Mouse (Mus musculus): ENCODE results near the gene Rapgef3. TPM values are rescaled to one million over a fixed set of nuclear protein-coding genes. Genes with fewer than 3 reads are reported as not detected.

The Rapgef3 gene
- 2.7 TPM for total RNA-seq (2023)

DNA sequence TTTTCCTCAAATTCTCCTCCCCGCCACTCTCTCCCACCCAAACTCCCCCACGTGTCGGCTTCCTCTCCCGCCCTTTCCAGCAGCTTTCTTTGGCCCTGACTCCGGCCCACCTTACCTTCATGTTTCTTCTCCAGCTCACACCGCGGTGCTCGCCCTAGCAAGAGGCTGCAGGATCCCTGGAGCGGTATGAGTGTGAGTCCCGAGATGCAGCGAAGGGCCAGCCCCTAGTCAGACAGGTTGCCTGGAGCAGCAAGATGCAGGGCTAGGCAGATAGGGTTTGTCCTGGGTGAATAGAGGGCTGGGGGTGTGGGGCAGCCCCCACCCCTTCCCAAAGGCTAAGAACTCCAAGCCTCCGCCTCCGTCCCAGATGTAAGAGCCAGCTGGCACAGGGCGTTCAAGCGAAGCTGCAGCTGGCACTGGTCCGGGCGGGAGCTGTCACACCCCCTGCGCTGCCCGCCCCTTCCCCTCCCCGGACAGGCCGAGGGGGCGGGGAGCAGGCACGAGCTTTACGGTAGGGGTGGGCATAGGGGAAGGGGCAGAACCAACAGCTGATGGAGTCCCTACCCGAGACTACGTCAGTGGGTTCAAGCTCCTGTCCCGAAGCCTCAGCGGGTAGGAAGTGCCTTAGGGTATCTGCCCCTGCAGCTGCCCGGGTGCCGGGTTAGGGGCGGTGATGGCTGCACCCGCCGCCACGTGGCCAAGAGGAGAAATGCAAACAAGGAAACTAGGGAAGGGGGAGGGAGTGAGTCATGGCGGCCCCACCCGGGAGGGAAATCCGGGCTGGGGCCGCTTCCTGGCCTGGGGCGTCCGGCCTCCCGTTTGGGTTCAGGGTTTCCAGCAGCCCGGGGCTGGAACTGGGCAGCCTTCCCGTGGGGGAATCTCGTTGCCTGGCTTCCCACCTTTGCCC is at the start of gene Rapgef3:
Rapgef3 (minus strand) TSS at position 693 of the 907 bp plus-strand sequence.

DNA sequence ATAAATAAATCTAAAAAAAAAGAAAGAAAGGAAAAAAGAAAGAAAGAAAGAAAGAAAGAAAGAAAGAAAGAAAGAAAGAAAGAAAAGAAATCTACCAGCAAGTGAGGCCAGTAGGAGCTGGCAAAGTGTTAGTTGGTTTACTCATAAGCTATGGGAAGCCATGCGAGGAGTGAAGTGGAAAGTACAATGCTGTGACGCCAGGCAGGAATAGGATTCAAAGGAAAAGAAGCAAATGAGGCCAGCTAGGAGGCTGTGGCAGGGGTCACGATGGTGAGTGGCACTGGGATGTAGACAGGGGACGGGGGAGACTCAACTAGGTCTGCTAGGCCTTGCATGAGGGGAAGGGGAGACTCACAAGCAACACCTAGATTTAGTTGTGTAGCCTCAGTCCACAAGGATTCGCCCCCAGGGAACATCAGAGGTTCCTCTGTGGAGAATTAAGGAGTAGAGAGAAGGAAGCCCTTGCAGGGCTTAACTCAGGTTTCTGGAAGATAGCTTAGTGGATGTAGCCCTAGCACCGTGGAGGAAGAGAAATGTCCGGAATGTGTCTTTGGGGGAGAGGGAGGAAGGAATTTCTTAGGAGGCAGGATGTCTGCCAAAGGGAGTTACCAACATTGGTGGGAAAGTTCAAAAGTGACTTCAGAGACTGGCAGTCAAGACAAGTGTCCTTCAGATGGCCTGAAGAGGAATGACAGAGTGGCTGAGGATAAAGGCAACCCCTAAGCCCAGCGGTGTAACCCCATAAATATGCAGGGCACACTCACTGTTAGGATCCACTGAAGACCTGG is 10.7 kb upstream of the Rapgef3 start, which contains the start of gene Slc48a1:
Slc48a1 (plus strand) TSS at position 210 of the 788 bp plus-strand sequence.

DNA sequence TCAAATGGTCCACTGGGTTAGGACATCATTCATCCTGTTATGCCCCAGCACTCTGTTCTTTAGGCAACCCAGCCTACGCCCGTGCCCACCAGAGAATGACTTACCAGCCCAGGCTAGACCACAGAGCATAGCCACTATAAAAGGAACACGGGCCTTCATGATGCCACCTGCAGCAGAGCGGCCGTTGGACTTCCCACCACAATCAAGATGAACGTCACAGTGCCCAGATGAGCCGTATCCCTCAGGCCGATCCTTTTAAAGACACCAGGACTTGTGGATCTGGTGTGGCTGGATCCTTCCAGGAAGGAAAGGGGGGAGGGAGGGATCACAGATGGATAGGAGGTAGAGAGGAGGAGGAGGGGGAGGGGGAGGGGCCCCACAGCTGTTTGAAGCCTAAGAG is 36.7 kb downstream of the Rapgef3 start, which contains the start of gene Endou:
Endou (minus strand) TSS at position 229 of the 400 bp plus-strand sequence.

DNA sequence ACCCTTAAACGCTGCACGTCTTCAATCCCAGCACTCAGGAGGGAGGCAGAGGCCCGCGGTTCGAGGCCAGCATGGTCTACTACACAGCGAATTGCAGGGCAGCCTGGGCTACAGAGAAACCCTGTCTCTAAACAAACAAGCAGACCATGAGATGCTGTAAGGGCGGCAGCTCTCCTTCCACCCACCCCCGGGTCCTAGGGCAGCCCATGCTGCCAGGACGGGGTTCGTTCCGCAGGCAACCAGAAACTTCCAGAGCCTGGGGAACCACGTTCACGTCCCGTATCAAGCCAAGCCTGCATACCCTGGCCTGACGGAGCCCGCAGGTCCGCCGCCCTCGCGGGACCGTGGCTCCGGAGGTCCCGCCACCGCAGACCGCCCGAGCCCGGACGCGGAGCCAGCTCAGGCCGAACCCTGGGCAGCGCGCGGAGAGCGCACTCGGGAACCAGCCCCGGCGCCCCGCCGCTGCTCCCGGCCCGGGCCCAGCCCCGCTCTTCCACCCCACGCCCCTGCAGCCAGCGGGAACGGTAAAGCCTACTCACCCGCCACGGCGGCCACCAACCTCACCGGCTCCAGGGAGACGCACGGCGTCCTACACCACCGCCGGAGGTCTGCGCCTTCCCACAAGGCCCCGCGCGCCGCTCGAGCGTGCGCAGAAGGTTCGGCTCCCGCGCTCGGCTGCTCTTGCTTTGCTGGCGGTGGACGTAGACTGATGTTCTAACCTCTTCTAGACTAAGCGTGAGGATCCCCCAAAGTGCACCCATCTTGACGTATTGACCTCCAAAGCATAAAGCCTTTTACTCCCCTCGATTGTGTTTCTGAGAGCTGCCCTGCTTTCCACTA is 62.3 kb downstream of the Rapgef3 start, which contains the start of gene Rpap3:
Rpap3 (minus strand) TSS at position 615 of the 840 bp plus-strand sequence.

Other genes with a start within 250 kb of the Rapgef3 start
- gene Rpap3, start 62.1 kb downstream of the Rapgef3 start, total RNA-seq (2023), result 19.2 TPM
- 0.47 TPM for gene Endou, start 36.6 kb downstream of the Rapgef3 start, total RNA-seq (2023)
- 24.7 TPM for gene Slc48a1, start 10.5 kb upstream of the Rapgef3 start, total RNA-seq (2023)
- 142 TPM for gene Hdac7, start 76.5 kb upstream of the Rapgef3 start, total RNA-seq (2023)
- gene Vdr, start 142.7 kb upstream of the Rapgef3 start, total RNA-seq (2023), result 0.89 TPM
- 17.4 TPM for gene Tmem106c, start 196.2 kb upstream of the Rapgef3 start, total RNA-seq (2023)
- 0.59 TPM for gene Col2a1, start 236.7 kb upstream of the Rapgef3 start, total RNA-seq (2023)